Mouse (Mus musculus) heart, postnatal 0 days (tissue): ENCODE data around the gene Hist1h4b. TPM values are rescaled to one million over a fixed set of nuclear protein-coding genes. Genes with fewer than 3 reads are reported as not detected.

Experiments
- ATAC-seq: fragments of 200-750 bp; cut with Nextera tagmentation; 2 replicates; pipeline ENCODE4 v1.8.0; 2017; ENCODE audit warnings: low read depth, moderate number of reproducible peaks, moderate library complexity; ENCODE audit not compliant: insufficient read depth
- DNase-seq: peaks from one replicate; pipeline ENCODE4 v3.0.0-alpha.2; 2016; ENCODE audit warnings: low spot score
- H3K27ac ChIP-seq: fragments of 300-500 bp; sonication (generic); 2 replicates; pipeline ENCODE4 v1.5.1; 2014; ENCODE audit warnings: low read depth, mild to moderate bottlenecking
- H3K27me3 ChIP-seq: fragments of 300-500 bp; sonication (generic); 2 replicates; pipeline ENCODE4 v1.6.1; 2014; ENCODE audit warnings: low read length, mixed read lengths; ENCODE audit not compliant: control insufficient read depth, insufficient read depth
- H3K36me3 ChIP-seq: fragments of 300-500 bp; sonication (generic); replicated peaks from 2 replicates; pipeline ENCODE4 v1.6.1; 2014; ENCODE audit warnings: low read length, mixed read lengths; ENCODE audit not compliant: control insufficient read depth, insufficient read depth
- H3K4me1 ChIP-seq: fragments of 300-500 bp; sonication (generic); 2 replicates; pipeline ENCODE4 v1.6.1; 2014; ENCODE audit warnings: antibody characterized with exemption; ENCODE audit not compliant: control insufficient read depth, insufficient read depth
- H3K4me2 ChIP-seq: fragments of 300-500 bp; sonication (generic); 2 replicates; pipeline ENCODE4 v1.6.1; 2014; ENCODE audit warnings: low read depth, mild to moderate bottlenecking, low read length, moderate library complexity
- H3K4me3 ChIP-seq: fragments of 300-500 bp; sonication (generic); 2 replicates; pipeline ENCODE4 v1.5.1; 2014; ENCODE audit warnings: low read depth, low read length
- H3K9ac ChIP-seq: fragments of 300-500 bp; sonication (generic); replicated peaks from 2 replicates; pipeline ENCODE4 v1.6.1; 2014; ENCODE audit warnings: low read depth, low read length, mixed read lengths
- H3K9me3 ChIP-seq: fragments of 300-500 bp; sonication (generic); replicated peaks from 2 replicates; pipeline ENCODE4 v1.6.1; 2016; ENCODE audit warnings: low read length; ENCODE audit not compliant: control insufficient read depth
- CTCF ChIP-seq: IDR thresholded peaks from 2 replicates; pipeline ENCODE4 v1.5.1; 2016; ENCODE audit warnings: antibody characterized with exemption, control low read depth, low read depth
- EP300 ChIP-seq: IDR thresholded peaks from 2 replicates; pipeline ENCODE4 v1.6.1; 2016; ENCODE audit warnings: antibody characterized with exemption, low read depth
- WGBS: fragments of 180-500 bp; shearing (Covaris S2); extraction: QIAGEN DNeasy Blood & Tissue Kit; methylation state at CpG from one replicate; pipeline ENCODE4 v1.1.7; 2014; 5-methylcytosine and 5-hydroxymethylcytosine counted together
- microRNA-seq: library from miRNA; unstranded; fragments of <30 nt; microRNA quantifications from one replicate; pipeline ENCODE4, GENCODE M21; 2016
- polyA plus RNA-seq: library from polyadenylated mRNA; unstranded; fragments of >200 nt; fragmentation: Nextera tagmentation; extraction: Ambion mirVana; gene quantifications from 2 replicates; pipeline ENCODE4 v1.2.1, GENCODE M21; 2015
- total RNA-seq: library from RNA; depleted of rRNA; stranded (reverse); fragments of >200 nt; gene quantifications from 2 replicates; pipeline ENCODE4 v1.2.3, GENCODE M21; 2014; ENCODE audit warnings: low replicate concordance; rRNA removed

Gene Hist1h4b
- total and polyA plus RNA-seq, 2 experiments from 2014 or later, result 0.46 to 267 TPM

GRCm38 (mm10) chr13:23799405-23799804 lies 42.6 kb downstream of the Hist1h4b start:
- H3K4me1 ChIP-seq, result no peaks in the 10 kb centered on the region
- H3K9ac ChIP-seq, result no peak overlapping the region
- no peaks in the 10 kb centered on the region for H3K9me3 ChIP-seq
- no peaks in the 10 kb centered on the region for H3K27me3 ChIP-seq
- TF ChIP-seq EP300 (no peak), CTCF (no peak)
- H3K4me3 ChIP-seq, result no peak overlapping the region
- ATAC-seq (no peak), DNase-seq (no peak)
- H3K36me3 ChIP-seq, result no peaks in the 10 kb centered on the region
- no peak overlapping the region for H3K4me2 ChIP-seq
- no peak overlapping the region for H3K27ac ChIP-seq
- 71% methylated on average over 5 of the region's 5 CpGs for WGBS

GRCm38 (mm10) chr13:23804532-23804931 lies 47.7 kb downstream of the Hist1h4b start:
- no peaks in the 10 kb centered on the region for H3K36me3 ChIP-seq
- H3K4me3 ChIP-seq, result no peak overlapping the region
- DNase-seq, result no peak
- H3K9ac ChIP-seq, result no peak overlapping the region
- H3K27ac ChIP-seq, result no peak overlapping the region
- no peaks in the 10 kb centered on the region for H3K27me3 ChIP-seq
- no peak overlapping the region for H3K4me2 ChIP-seq
- no peaks in the 10 kb centered on the region for H3K9me3 ChIP-seq
- no peaks in the 10 kb centered on the region for H3K4me1 ChIP-seq
- no peak for ATAC-seq
- TF ChIP-seq CTCF (no peak), EP300 (no peak)
- 76% methylated on average over 2 of the region's 2 CpGs for WGBS

- WGBS, result 70% methylated on average over 15 of the region's 15 CpGs
- H3K4me2 ChIP-seq, result no peak within 1 kb of the TSS
- no peak within 1 kb of the TSS for H3K27ac ChIP-seq
- no peaks in the 10 kb centered on the region for H3K36me3 ChIP-seq
- no peaks in the 10 kb centered on the region for H3K9me3 ChIP-seq
- H3K27me3 ChIP-seq, result no peaks in the 10 kb centered on the region
- no peak for ATAC-seq
- H3K9ac ChIP-seq, result no peak within 1 kb of the TSS
- no peaks in the 10 kb centered on the region for H3K4me1 ChIP-seq
- DNase-seq, result no peak
- TF ChIP-seq CTCF (no peak), EP300 (no peak)
- no peak within 1 kb of the TSS for H3K4me3 ChIP-seq
Observed at GRCm38 (mm10) chr13:23806422-23807052, 49.7 kb downstream of the Hist1h4b start, which contains the start of gene Slc17a2. TSS of gene Slc17a2 (plus strand) at chr13:23806993.

Small RNA genes lying within 50 kb of the gene (microRNA-seq; reads per million reads assigned to microRNA genes)
- not detected for gene Gm44314
- not detected for gene Gm44484

Other genes with a start within 250 kb of the Hist1h4b start
Only the 30 nearest of the 37 such genes appear.
- 61.7 and 66.1 TPM in 2 replicates for gene Hist1h1d, start 203.8 kb upstream of the Hist1h4b start, total RNA-seq
- 0.16 and 0.20 TPM in 2 replicates for gene Hist1h1d, start 203.8 kb upstream of the Hist1h4b start, polyA plus RNA-seq
- 625 and 977 TPM in 2 replicates for gene Hist1h3e, start 194.6 kb upstream of the Hist1h4b start, total RNA-seq
- 0.70 and 0.97 TPM in 2 replicates for gene Hist1h3e, start 194.6 kb upstream of the Hist1h4b start, polyA plus RNA-seq
- 171 and 312 TPM in 2 replicates for gene Hist1h2ae, start 185.8 kb upstream of the Hist1h4b start, total RNA-seq
- gene Hist1h2ae, start 185.8 kb upstream of the Hist1h4b start, polyA plus RNA-seq, result 12.1 and 14.3 TPM in 2 replicates
- gene Hist1h2bg, start 185.6 kb upstream of the Hist1h4b start, total RNA-seq, result 1,110 and 1,666 TPM in 2 replicates
- gene Hist1h2bg, start 185.6 kb upstream of the Hist1h4b start, polyA plus RNA-seq, result 2.5 and 4.3 TPM in 2 replicates
- 603 and 951 TPM in 2 replicates for gene Hist1h2bf, start 182.8 kb upstream of the Hist1h4b start, total RNA-seq
- 1.3 and 1.6 TPM in 2 replicates for gene Hist1h2bf, start 182.8 kb upstream of the Hist1h4b start, polyA plus RNA-seq
- gene Hist1h2ad, start 182.6 kb upstream of the Hist1h4b start, total RNA-seq, result 568 and 769 TPM in 2 replicates
- 0.27 and 1.8 TPM in 2 replicates for gene Hist1h2ad, start 182.6 kb upstream of the Hist1h4b start, polyA plus RNA-seq
- gene Hist1h3d, start 181.2 kb upstream of the Hist1h4b start, total RNA-seq, result 116 and 155 TPM in 2 replicates
- gene Hist1h3d, start 181.2 kb upstream of the Hist1h4b start, polyA plus RNA-seq, result 1.2 and 1.8 TPM in 2 replicates
- gene Hist1h4d, start 175.4 kb upstream of the Hist1h4b start, total RNA-seq, result 1,649 and 2,136 TPM in 2 replicates
- 18.8 and 21.2 TPM in 2 replicates for gene Hist1h4d, start 175.4 kb upstream of the Hist1h4b start, polyA plus RNA-seq
- 253 and 309 TPM in 2 replicates for gene Hist1h2be, start 135.9 kb upstream of the Hist1h4b start, total RNA-seq
- 0.82 and 1.2 TPM in 2 replicates for gene Hist1h2be, start 135.9 kb upstream of the Hist1h4b start, polyA plus RNA-seq
- 271 and 391 TPM in 2 replicates for gene Hist1h1e, start 134.5 kb upstream of the Hist1h4b start, total RNA-seq
- 5.6 and 6.7 TPM in 2 replicates for gene Hist1h1e, start 134.5 kb upstream of the Hist1h4b start, polyA plus RNA-seq
- gene Hist1h2ac, start 73.1 kb upstream of the Hist1h4b start, total RNA-seq, result 62.8 and 88.1 TPM in 2 replicates
- gene Hist1h2ac, start 73.1 kb upstream of the Hist1h4b start, polyA plus RNA-seq, result 0.45 and 0.49 TPM in 2 replicates
- gene Hist1h2bc, start 72.8 kb upstream of the Hist1h4b start, total RNA-seq, result 253 and 309 TPM in 2 replicates
- gene Hist1h2bc, start 72.8 kb upstream of the Hist1h4b start, polyA plus RNA-seq, result 94.4 and 115 TPM in 2 replicates
- gene Hist1h1t, start 61.2 kb upstream of the Hist1h4b start, total RNA-seq, result 0.23 and 2.0 TPM in 2 replicates
- not detected in 2 replicates for gene Hist1h1t, start 61.2 kb upstream of the Hist1h4b start, polyA plus RNA-seq
- gene Hist1h4c, start 58.6 kb upstream of the Hist1h4b start, total RNA-seq, result 1,145 and 1,607 TPM in 2 replicates
- 1.5 and 1.7 TPM in 2 replicates for gene Hist1h4c, start 58.6 kb upstream of the Hist1h4b start, polyA plus RNA-seq
- gene Hfe, start 46.2 kb upstream of the Hist1h4b start, total RNA-seq, result 21.4 and 25.9 TPM in 2 replicates
- gene Hfe, start 46.2 kb upstream of the Hist1h4b start, polyA plus RNA-seq, result 18.0 and 22.3 TPM in 2 replicates
- 770 and 1,043 TPM in 2 replicates for gene Hist1h1c, start 18.2 kb upstream of the Hist1h4b start, total RNA-seq
- gene Hist1h1c, start 18.2 kb upstream of the Hist1h4b start, polyA plus RNA-seq, result 73.4 and 101 TPM in 2 replicates
- gene Hist1h3c, start 11.4 kb upstream of the Hist1h4b start, total RNA-seq, result 1,907 and 3,007 TPM in 2 replicates
- 1.2 and 1.3 TPM in 2 replicates for gene Hist1h3c, start 11.4 kb upstream of the Hist1h4b start, polyA plus RNA-seq
- gene Hist1h2bb, start 10.3 kb upstream of the Hist1h4b start, total RNA-seq, result 1,542 and 1,547 TPM in 2 replicates
- 0.59 and 0.78 TPM in 2 replicates for gene Hist1h2bb, start 10.3 kb upstream of the Hist1h4b start, polyA plus RNA-seq
- gene Hist1h2ab, start 5.9 kb upstream of the Hist1h4b start, total RNA-seq, result 667 and 733 TPM in 2 replicates
- 5.6 and 7.6 TPM in 2 replicates for gene Hist1h2ab, start 5.9 kb upstream of the Hist1h4b start, polyA plus RNA-seq
- 800 and 1,239 TPM in 2 replicates for gene Hist1h3b, start 4.7 kb upstream of the Hist1h4b start, total RNA-seq
- 3.2 and 3.3 TPM in 2 replicates for gene Hist1h3b, start 4.7 kb upstream of the Hist1h4b start, polyA plus RNA-seq
- 794 and 986 TPM in 2 replicates for gene Hist1h4a, start 4.2 kb downstream of the Hist1h4b start, total RNA-seq
- 0.49 and 0.82 TPM in 2 replicates for gene Hist1h4a, start 4.2 kb downstream of the Hist1h4b start, polyA plus RNA-seq
- 1,794 and 2,478 TPM in 2 replicates for gene Hist1h3a, start 5.4 kb downstream of the Hist1h4b start, total RNA-seq
- gene Hist1h3a, start 5.4 kb downstream of the Hist1h4b start, polyA plus RNA-seq, result 1.4 and 1.7 TPM in 2 replicates
- gene Hist1h1a, start 6.7 kb downstream of the Hist1h4b start, total RNA-seq, result 261 and 272 TPM in 2 replicates
- 0.81 and 0.82 TPM in 2 replicates for gene Hist1h1a, start 6.7 kb downstream of the Hist1h4b start, polyA plus RNA-seq
- not detected in 2 replicates for gene Trim38, start 12.9 kb downstream of the Hist1h4b start, total RNA-seq
- gene Trim38, start 12.9 kb downstream of the Hist1h4b start, polyA plus RNA-seq, result 0.08 and 0.10 TPM in 2 replicates
- gene Slc17a2, start 50.0 kb downstream of the Hist1h4b start, total RNA-seq, result not detected in 2 replicates
- not detected in 2 replicates for gene Slc17a2, start 50.0 kb downstream of the Hist1h4b start, polyA plus RNA-seq
- gene Slc17a3, start 82.4 kb downstream of the Hist1h4b start, total RNA-seq, result 0.08 TPM in 1 of 2 replicates, not detected in the other
- not detected in 2 replicates for gene Slc17a3, start 82.4 kb downstream of the Hist1h4b start, polyA plus RNA-seq
- not detected in 2 replicates for gene Slc17a1, start 110.7 kb downstream of the Hist1h4b start, total RNA-seq
- gene Slc17a1, start 110.7 kb downstream of the Hist1h4b start, polyA plus RNA-seq, result not detected in 2 replicates
- gene Slc17a4, start 158.0 kb downstream of the Hist1h4b start, total RNA-seq, result not detected in 2 replicates
- not detected in 2 replicates for gene Slc17a4, start 158.0 kb downstream of the Hist1h4b start, polyA plus RNA-seq
- not detected in 2 replicates for gene Hist1h2ba, start 177.1 kb downstream of the Hist1h4b start, total RNA-seq
- not detected in 2 replicates for gene Hist1h2ba, start 177.1 kb downstream of the Hist1h4b start, polyA plus RNA-seq
- gene Hist1h2aa, start 177.4 kb downstream of the Hist1h4b start, total RNA-seq, result not detected in 2 replicates
- not detected in 2 replicates for gene Hist1h2aa, start 177.4 kb downstream of the Hist1h4b start, polyA plus RNA-seq